Mouse (Mus musculus) ES-Bruce4 (cell line): ENCODE results near the gene Slmap.

Experiments used
- CTCF ChIP-seq: IDR thresholded peaks from one replicate; pipeline ENCODE4 v1.8.1; 2011; ENCODE audit warnings: low read depth, low read length
- EP300 ChIP-seq: IDR thresholded peaks from 2 replicates; pipeline ENCODE4 v1.6.1; 2011; ENCODE audit warnings: low read depth, low read length; ENCODE audit not compliant: insufficient read depth

- TF ChIP-seq CTCF (no peak), EP300 (no peak)
Measured at GRCm38 (mm10) chr14:26569880-26570279, 35.1 kb upstream of the Slmap start.
